ENCODE assay signal across 11 mouse cellular contexts in the genomic region with DNA sequence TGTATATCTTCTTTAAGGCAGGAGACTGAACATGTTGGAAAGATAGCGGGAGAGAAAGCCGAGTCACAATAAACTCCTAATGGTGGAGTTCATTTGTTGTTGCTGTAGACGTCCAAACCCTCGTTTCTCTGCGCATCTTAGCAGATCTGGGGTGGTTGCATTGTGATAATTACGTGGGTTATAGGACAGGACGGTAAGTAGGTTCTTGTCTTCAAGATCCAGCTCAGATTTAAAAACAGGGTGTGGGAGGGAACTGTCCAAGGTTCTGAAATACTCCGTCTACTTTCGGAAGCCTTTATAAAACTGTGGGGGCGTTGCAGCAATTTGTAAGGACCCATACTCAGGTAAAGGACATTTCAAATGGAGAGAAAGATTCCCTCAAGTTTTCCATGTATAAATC. TPM values are rescaled to one million over a fixed set of nuclear protein-coding genes. Genes with fewer than 3 reads are reported as not detected.
DNase-seq lines count a peak whose midpoint lies in the region; ATAC-seq and TF ChIP-seq lines count a peak whose summit lies in the region.
"Had no signal": no experiment of that assay in that cellular context is flagged by ENCODE, and none has a peak within 500 bp of the region (broad histone marks: within the 10 kb centered on the region; RNA-seq: fewer than 3 reads in every experiment).

No protein-coding gene starts in this region.

- H3K27ac ChIP-seq in midbrain, embryonic 11.5 days (ENCODE audit: low read depth, low read length) = no peak overlapping the region
- no peak overlapping the region for H3K27ac ChIP-seq in midbrain, embryonic 15.5 days
- no peak overlapping the region for H3K27ac ChIP-seq in left cerebral cortex, adult 2 months
- H3K27ac ChIP-seq: forebrain, embryonic 13.5 days; liver, embryonic 13.5 days had no signal

- H3K4me2 ChIP-seq in midbrain, embryonic 11.5 days = no peak overlapping the region
- H3K4me2 ChIP-seq in midbrain, embryonic 15.5 days = no peak overlapping the region
- H3K4me2 ChIP-seq: forebrain, embryonic 13.5 days; liver, embryonic 13.5 days had no signal

- no peak for TF ChIP-seq CTCF in left cerebral cortex, adult 2 months (IDR thresholded peaks at IDR 0.05)

- H3K27me3 ChIP-seq in midbrain, embryonic 11.5 days (ENCODE audit: control insufficient read depth, insufficient read depth, low read length) = peaks cover 13% of the 10 kb centered on the region
- H3K27me3 ChIP-seq in midbrain, embryonic 15.5 days (replicated peaks) = peaks cover 21% of the 10 kb centered on the region

- no peaks in the 10 kb centered on the region for H3K36me3 ChIP-seq in midbrain, embryonic 11.5 days (ENCODE audit: control insufficient read depth, insufficient read depth, low read length)
- no peaks in the 10 kb centered on the region for H3K36me3 ChIP-seq in midbrain, embryonic 15.5 days (replicated peaks)
- H3K36me3 ChIP-seq: liver, embryonic 13.5 days had no signal

- intact Hi-C loops in left cerebral cortex, adult 2 months (cut with DNase I) = no loop called here

- WGBS in midbrain, embryonic 11.5 days = 27% methylated on average over 10 of the region's 10 CpGs
- 26% methylated on average over 10 of the region's 10 CpGs for WGBS in midbrain, embryonic 15.5 days

- no peak overlapping the region for H3K4me3 ChIP-seq in midbrain, embryonic 11.5 days (ENCODE audit: low read depth, low read length)
- H3K4me3 ChIP-seq in midbrain, embryonic 15.5 days = no peak overlapping the region
- H3K4me3 ChIP-seq in left cerebral cortex, adult 2 months = no peak overlapping the region
- H3K4me3 ChIP-seq: forebrain, embryonic 13.5 days; liver, embryonic 13.5 days had no signal

- no peak for ATAC-seq in CD4-positive, CD25-positive, alpha-beta regulatory T cell, adult 4 months
- ATAC-seq in midbrain, embryonic 11.5 days (ENCODE audit: low FRiP score) = no peak
- no peak for ATAC-seq in midbrain, embryonic 15.5 days (replicated peaks)
- ATAC-seq: forebrain, embryonic 13.5 days had no signal

- no peaks in the 10 kb centered on the region for H3K9me3 ChIP-seq in midbrain, embryonic 11.5 days (ENCODE audit: control insufficient read depth, low read length)
- no peaks in the 10 kb centered on the region for H3K9me3 ChIP-seq in midbrain, embryonic 15.5 days
- H3K9me3 ChIP-seq: forebrain, embryonic 13.5 days; liver, embryonic 13.5 days had no signal

- H3K4me1 ChIP-seq in midbrain, embryonic 11.5 days (ENCODE audit: control insufficient read depth, insufficient read depth, low read length) = peaks cover 4% of the 10 kb centered on the region; the same call in 1 of the 2 replicates
- peaks cover 7% of the 10 kb centered on the region for H3K4me1 ChIP-seq in midbrain, embryonic 15.5 days

- peak; percentile 68 for DNase-seq in CD4-positive, CD25-positive, alpha-beta regulatory T cell, adult 2 months (ENCODE audit: low read depth, low spot score)
- peak; percentile 84 for DNase-seq in midbrain, embryonic 11.5 days (ENCODE audit: low spot score, missing footprints)
- peak; percentile 44 for DNase-seq in embryo, embryonic 11.5 days (ENCODE audit: low read depth, low spot score)
- DNase-seq in retina, postnatal 1 day = peak; percentile 62
- DNase-seq in left cerebral cortex, adult 2 months (ENCODE audit: extremely low spot score in 1 of 2, low spot score in 2 of 2) = no peak
- no peak for DNase-seq in adrenal gland, postnatal 36 days
- DNase-seq: heart, postnatal 4 days; liver, embryonic 13.5 days had no signal

- H3K9ac ChIP-seq in midbrain, embryonic 11.5 days (ENCODE audit: low read length) = no peak overlapping the region
- no peak overlapping the region for H3K9ac ChIP-seq in midbrain, embryonic 15.5 days
- H3K9ac ChIP-seq: forebrain, embryonic 13.5 days; liver, embryonic 13.5 days had no signal

RNA-seq across cellular contexts. Expression of gene Pomc, which starts 0.6 kb away (rescaled TPM):
- 1 to 10 TPM; 2.8 TPM for polyA plus RNA-seq in CD4-positive, CD25-positive, alpha-beta regulatory T cell, adult 4 months (2017; shearing (Covaris generic))
- polyA plus RNA-seq in midbrain, embryonic 11.5 days (2014; fragmentation: Nextera tagmentation; extraction: Ambion mirVana) = 6.9 and 7.3 TPM in 2 replicates
- 5.0 and 9.1 TPM in 2 replicates for polyA plus RNA-seq in midbrain, embryonic 15.5 days (2015; fragmentation: Nextera tagmentation; extraction: Ambion mirVana)
- total RNA-seq in left cerebral cortex, adult 2 months (2021) = 1 to 10 TPM; 1.6 to 2.8 TPM
- total RNA-seq in adrenal gland, postnatal 36 days (2021) = 1 to 10 TPM; 1.2 to 1.3 TPM

Comparison
In these comparisons a context has a peak if more than half of its experiments do, and no peak if none do; other contexts are left out.
1. DNase-seq: peak in CD4-positive, CD25-positive, alpha-beta regulatory T cell, adult 2 months (single experiment), midbrain, embryonic 11.5 days (single experiment), embryo, embryonic 11.5 days (single experiment) and retina, postnatal 1 day (single experiment); none in left cerebral cortex, adult 2 months (0 of 2) and adrenal gland, postnatal 36 days (0 of 2).